Mouse (Mus musculus) spleen, adult 18-20 months (tissue): ENCODE measurements around the gene Spata4.
"Not testable (repeated sequence)": the region's sequence is repeated elsewhere in the genome, so short reads cannot be mapped to it uniquely, and the experiment has no call there.

Source experiments
- DNase-seq, 2 experiments: peaks; one replicate each; pipeline ENCODE4 v3.0.0; 2022; ENCODE audit warnings: mixed read lengths in 2 of 2

The Spata4 gene

GRCm38 (mm10) chr8:54600671-54601251 is at the start of gene Spata4:
Spata4 (plus strand) TSS chr8:54600781.
- DNase-seq: no peak

GRCm38 (mm10) chr8:54554921-54555320 is 45.7 kb upstream of the Spata4 start:
- DNase-seq: no peak

- no peak for DNase-seq
These were observed 38.4 kb upstream of the Spata4 start for GRCm38 (mm10) chr8:54562137-54562536.

- DNase-seq: no peak
These were observed 35.4 kb upstream of the Spata4 start for GRCm38 (mm10) chr8:54565181-54565580.

GRCm38 (mm10) chr8:54565603-54566260 is 34.8 kb upstream of the Spata4 start:
- DNase-seq: no peak

- no peak for DNase-seq
These were observed 33.4 kb upstream of the Spata4 start for GRCm38 (mm10) chr8:54567168-54567567.

GRCm38 (mm10) chr8:54570618-54571609 is 29.7 kb upstream of the Spata4 start:
- DNase-seq: no peak

GRCm38 (mm10) chr8:54581436-54581835 is 19.1 kb upstream of the Spata4 start:
- no peak for DNase-seq

- DNase-seq: no peak
These were observed 17.7 kb upstream of the Spata4 start for GRCm38 (mm10) chr8:54582886-54583285.

GRCm38 (mm10) chr8:54594634-54595033 is 5.9 kb upstream of the Spata4 start:
- DNase-seq: no peak

GRCm38 (mm10) chr8:54596051-54596450 is 4.5 kb upstream of the Spata4 start:
- DNase-seq: no peak

- no peak for DNase-seq
These were observed 3.6 kb upstream of the Spata4 start for GRCm38 (mm10) chr8:54596940-54597339.

- DNase-seq: no peak
These were observed 3.2 kb upstream of the Spata4 start for GRCm38 (mm10) chr8:54597386-54597785.

- DNase-seq: no peak
These were observed 2.9 kb downstream of the Spata4 start for GRCm38 (mm10) chr8:54603440-54603839.

- DNase-seq: no peak
These were observed 8.8 kb downstream of the Spata4 start for GRCm38 (mm10) chr8:54609336-54609735.

- DNase-seq: no peak
These were observed 9.7 kb downstream of the Spata4 start for GRCm38 (mm10) chr8:54610238-54610637.

GRCm38 (mm10) chr8:54616710-54617109 is 16.1 kb downstream of the Spata4 start:
- not testable (repeated sequence) for DNase-seq

- DNase-seq: no peak
These were observed 38.1 kb downstream of the Spata4 start for GRCm38 (mm10) chr8:54638634-54639033.
